Comparison of ENCODE assay signal across 11 mouse cellular contexts in genomic region chr10:99164871-99165477, GRCm38 (mm10). TPM values are rescaled to one million over a fixed set of nuclear protein-coding genes. Genes with fewer than 3 reads are reported as not detected.
A peak's percentile ranks its signal among the peaks of the same experiment; 100 is the strongest.
DNase-seq lines count a peak whose midpoint lies in the region; ATAC-seq and TF ChIP-seq lines count a peak whose summit lies in the region.
"Had no signal": no experiment of that assay in that cellular context is flagged by ENCODE, and none has a peak within 500 bp of the region (broad histone marks: within the 10 kb centered on the region; RNA-seq: fewer than 3 reads in every experiment).

No protein-coding gene starts in this region.

- H3K9ac ChIP-seq in kidney, embryonic 14.5 days (ENCODE audit: low read depth, low read length), result peak overlapping the region; percentile 18; the same call in 1 of the 2 replicates

- 42% methylated on average over 13 of the region's 13 CpGs for WGBS in heart, embryonic 10.5 days
- WGBS in kidney, embryonic 14.5 days, result 34% methylated on average over 13 of the region's 13 CpGs

- no peak overlapping the region for H3K4me3 ChIP-seq in layer of hippocampus, adult 2 months
- H3K4me3 ChIP-seq in heart, embryonic 10.5 days, result no peak overlapping the region
- no peak overlapping the region for H3K4me3 ChIP-seq in kidney, embryonic 14.5 days (ENCODE audit: low read length)

- no peaks in the 10 kb centered on the region for H3K9me3 ChIP-seq in heart, embryonic 10.5 days
- H3K9me3 ChIP-seq in kidney, embryonic 14.5 days (ENCODE audit: control insufficient read depth, low read length), result no peaks in the 10 kb centered on the region

- ATAC-seq in kidney, embryonic 14.5 days (ENCODE audit: low FRiP score, low TSS enrichment), result peak; percentile 72

- H3K27me3 ChIP-seq in heart, embryonic 10.5 days (ENCODE audit: insufficient read depth, poor library complexity, severe bottlenecking), result no peaks in the 10 kb centered on the region
- H3K27me3 ChIP-seq in kidney, embryonic 14.5 days (ENCODE audit: control insufficient read depth, insufficient read depth, low read length), result no peaks in the 10 kb centered on the region

- peak in 1 of 2 experiments; percentile 44 for DNase-seq in layer of hippocampus, adult 2 months (ENCODE audit: low spot score in 2 of 2)
- no peak for DNase-seq in layer of hippocampus, adult 8-10 months (ENCODE audit: low spot score in 2 of 2)
- DNase-seq in brain, adult 2 months (ENCODE audit: low read depth, low spot score), result peak; percentile 79
- DNase-seq in heart, embryonic 10.5 days (ENCODE audit: low spot score), result no peak
- DNase-seq in lung, postnatal 25 days (ENCODE audit: low spot score), result peak; percentile 59
- peak; percentile 29 for DNase-seq in right cerebral cortex, postnatal 4 days
- DNase-seq in urinary bladder, postnatal 10 days (ENCODE audit: low spot score), result no peak

- no peak overlapping the region for H3K27ac ChIP-seq in layer of hippocampus, adult 2 months
- 0 out of 2 replicates have a peak overlapping the region, but pooled peaks have one; percentile 36 for H3K27ac ChIP-seq in heart, embryonic 10.5 days
- H3K27ac ChIP-seq in kidney, embryonic 14.5 days (ENCODE audit: low read depth, low read length), result peak overlapping the region; percentile 10; the same call in 1 of the 2 replicates

- peaks cover 5% of the 10 kb centered on the region; the same call in 1 of the 2 replicates for H3K36me3 ChIP-seq in heart, embryonic 10.5 days
- H3K36me3 ChIP-seq in kidney, embryonic 14.5 days (ENCODE audit: control insufficient read depth, insufficient read depth, low read length), result no peaks in the 10 kb centered on the region

- H3K4me2 ChIP-seq in kidney, embryonic 14.5 days (replicated peaks; ENCODE audit: low read depth, low read length), result no peak overlapping the region

- peak; percentile 74 for TF ChIP-seq CTCF in layer of hippocampus, adult 2 months (conservative IDR thresholded peaks at IDR 0.05)

- H3K4me1 ChIP-seq in heart, embryonic 10.5 days, result peaks cover 18% of the 10 kb centered on the region
- H3K4me1 ChIP-seq in kidney, embryonic 14.5 days (ENCODE audit: control insufficient read depth, insufficient read depth, low read length), result peaks cover 14% of the 10 kb centered on the region

RNA-seq across cellular contexts. Expression of gene Phxr2, which starts 38.8 kb away (rescaled TPM):
- not detected for total RNA-seq in layer of hippocampus, adult 2 months (2021)
- not detected for total RNA-seq in layer of hippocampus, adult 8-10 months (2022)
- polyA plus RNA-seq in heart, embryonic 10.5 days (2016; fragmentation: Nextera tagmentation; extraction: Ambion mirVana), result not detected in 2 replicates
- 0.17 TPM in 1 of 2 replicates, not detected in the other for polyA plus RNA-seq in kidney, embryonic 14.5 days (2014; fragmentation: Nextera tagmentation; extraction: Ambion mirVana)
- total RNA-seq: adrenal gland, postnatal 36 days; layer of hippocampus, postnatal 10 days had no signal
- polyA plus RNA-seq: stomach, embryonic 14.5 days had no signal

RNA-seq across cellular contexts. Expression of gene Galnt4, which starts 57.0 kb away (rescaled TPM):
- 1 to 10 TPM; 3.6 to 3.9 TPM for total RNA-seq in layer of hippocampus, adult 2 months (2021)
- 1 to 10 TPM; 3.4 to 4.7 (median 3.8) TPM for total RNA-seq in layer of hippocampus, adult 8-10 months (2022)
- polyA plus RNA-seq in heart, embryonic 10.5 days (2016; fragmentation: Nextera tagmentation; extraction: Ambion mirVana), result 6.6 TPM in 2 replicates
- 5.4 and 12.4 TPM in 2 replicates for polyA plus RNA-seq in kidney, embryonic 14.5 days (2014; fragmentation: Nextera tagmentation; extraction: Ambion mirVana)

RNA-seq across cellular contexts. Expression of gene Poc1b, which starts 58.1 kb away (rescaled TPM):
- total RNA-seq in layer of hippocampus, adult 2 months (2021), result 1 to 10 TPM; 6.0 to 6.1 TPM
- total RNA-seq in layer of hippocampus, adult 8-10 months (2022), result 10 to 100 TPM in 1 of 4 experiments, 1 to 10 TPM in 3; 7.4 to 11.2 (median 8.1) TPM
- 12.0 and 16.2 TPM in 2 replicates for polyA plus RNA-seq in heart, embryonic 10.5 days (2016; fragmentation: Nextera tagmentation; extraction: Ambion mirVana)
- polyA plus RNA-seq in kidney, embryonic 14.5 days (2014; fragmentation: Nextera tagmentation; extraction: Ambion mirVana), result 18.1 and 28.9 TPM in 2 replicates

Comparison
In these comparisons a context has a peak if more than half of its experiments do, and no peak if none do; other contexts are left out.
1. DNase-seq: peak in brain, adult 2 months (single experiment), lung, postnatal 25 days (single experiment) and right cerebral cortex, postnatal 4 days (single experiment); none in layer of hippocampus, adult 8-10 months (0 of 2), heart, embryonic 10.5 days (single experiment) and urinary bladder, postnatal 10 days (single experiment).